Mouse (Mus musculus): ENCODE measurements at regions not wholly inside any gene's neighbourhood (a gene's known extent, or its start where the extent isn't known, plus 50 kb on each side); places are given as distances from the start of the nearest gene placed in this dataset.
A peak's percentile ranks its signal among the peaks of the same experiment; 100 is the strongest.

DNA sequence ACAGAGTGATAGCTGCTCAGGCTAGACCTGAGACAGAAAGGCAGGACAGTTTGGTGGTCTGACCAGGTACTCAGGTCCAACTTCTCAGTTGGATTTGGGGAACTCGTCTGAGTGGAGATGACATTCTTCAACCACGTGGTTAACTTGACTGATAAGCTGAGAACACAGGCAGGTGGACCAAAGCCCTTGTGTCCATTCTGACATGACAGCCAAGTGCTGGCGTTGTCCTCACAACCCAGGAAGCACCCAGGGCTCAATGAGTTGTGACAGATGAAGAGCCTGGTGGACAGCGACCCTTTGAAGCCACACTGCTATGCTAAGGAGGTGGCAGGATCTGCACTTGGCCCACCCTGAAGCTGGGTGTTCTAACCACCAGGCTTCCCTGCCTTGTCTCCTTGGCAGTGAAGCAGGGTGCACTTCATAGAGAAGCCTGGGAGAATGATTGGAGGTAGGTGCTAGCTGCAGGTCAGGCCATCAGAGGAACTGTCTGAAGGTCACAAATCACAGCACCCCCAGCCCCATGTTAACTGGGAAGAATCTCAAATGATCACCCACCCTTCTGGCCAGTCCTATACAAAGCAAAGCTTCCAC is 87.6 kb downstream of the 1700001O22Rik start:
- Histone ChIP-seq H3K9me3 (no peaks in the 10 kb centered on the region), H3K27ac (replicated peaks) (peak overlapping the region; percentile 99), H3K36me3 (replicated peaks) (no peaks in the 10 kb centered on the region), H3K4me3 (peak overlapping the region; percentile 55), H3K4me1 (peaks cover 94% of the 10 kb centered on the region), H3K27me3 (replicated peaks; ENCODE audit: low read depth, poor library complexity, severe bottlenecking) (no peaks in the 10 kb centered on the region)
- no peak for DNase-seq (ENCODE audit: low spot score)
- 67% methylated on average over 4 of the region's 4 CpGs for WGBS

DNA sequence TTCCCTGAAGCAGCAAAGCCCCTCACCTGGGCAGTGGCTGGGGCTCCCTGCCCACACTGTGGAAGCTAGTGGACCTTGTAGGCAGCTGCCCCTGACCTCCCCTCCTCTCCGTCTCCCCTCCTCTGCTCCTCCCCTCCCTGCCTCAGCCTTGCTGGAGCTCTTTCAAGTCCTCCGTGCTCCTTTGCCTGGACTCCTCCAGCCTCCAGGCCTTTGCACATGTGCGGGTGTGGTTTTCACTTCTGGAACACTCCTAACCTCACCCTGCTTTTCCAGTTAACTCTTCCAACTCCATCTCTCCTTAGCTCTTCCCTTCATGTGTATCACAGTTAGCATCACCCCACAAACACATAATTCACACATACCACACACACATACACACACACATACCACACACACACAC is 89.9 kb downstream of the 1700001O22Rik start:
- peak overlapping the region; percentile 99 for H3K27ac ChIP-seq (replicated peaks)

DNA sequence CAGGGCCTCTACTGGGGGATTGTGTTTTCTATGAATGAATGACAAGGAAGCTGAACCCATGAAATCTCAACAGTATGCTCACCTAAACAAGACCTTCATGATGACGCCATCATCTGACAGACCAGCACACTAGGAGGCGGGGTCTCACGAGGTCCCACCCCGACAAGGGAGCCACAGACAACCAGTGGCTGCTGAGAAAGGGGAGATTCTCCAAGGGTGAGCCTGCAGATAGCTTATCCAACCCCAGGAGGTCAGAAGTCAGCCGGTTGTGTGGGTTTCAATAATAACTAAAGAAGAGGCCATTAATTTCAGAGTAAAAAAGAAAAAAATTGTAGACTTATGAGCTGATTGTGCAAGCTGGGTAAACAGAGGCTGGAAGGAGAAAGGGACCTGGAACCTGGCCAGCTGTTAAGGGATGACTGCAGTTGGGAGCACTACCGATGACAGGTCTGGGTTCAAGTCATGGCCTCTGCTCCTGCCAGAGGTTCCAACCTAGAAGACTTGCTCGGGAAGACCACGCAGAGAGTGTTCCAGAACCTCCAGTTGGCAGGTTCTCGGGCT is 90.5 kb downstream of the 1700001O22Rik start:
- peak; percentile 30 for DNase-seq (ENCODE audit: low spot score)
- WGBS, result 61% methylated on average over 9 of the region's 9 CpGs
- Histone ChIP-seq H3K4me1 (peaks cover 90% of the 10 kb centered on the region), H3K4me3 (no peak overlapping the region), H3K9me3 (no peaks in the 10 kb centered on the region), H3K36me3 (replicated peaks) (no peaks in the 10 kb centered on the region), H3K27ac (replicated peaks) (peak overlapping the region; percentile 99), H3K27me3 (replicated peaks; ENCODE audit: low read depth, poor library complexity, severe bottlenecking) (no peaks in the 10 kb centered on the region)

More for the DNA sequence above, 89.9 kb downstream of the 1700001O22Rik start:
- no peaks in the 10 kb centered on the region for H3K27me3 ChIP-seq (replicated peaks; ENCODE audit: low read depth, poor library complexity, severe bottlenecking)
- DNase-seq (ENCODE audit: low spot score), result peak; percentile 44
- H3K4me3 ChIP-seq, result no peak overlapping the region
- peaks cover 90% of the 10 kb centered on the region for H3K4me1 ChIP-seq
- H3K9me3 ChIP-seq, result no peaks in the 10 kb centered on the region
- 14% methylated on average over 3 of the region's 3 CpGs for WGBS
- no peaks in the 10 kb centered on the region for H3K36me3 ChIP-seq (replicated peaks)

DNA sequence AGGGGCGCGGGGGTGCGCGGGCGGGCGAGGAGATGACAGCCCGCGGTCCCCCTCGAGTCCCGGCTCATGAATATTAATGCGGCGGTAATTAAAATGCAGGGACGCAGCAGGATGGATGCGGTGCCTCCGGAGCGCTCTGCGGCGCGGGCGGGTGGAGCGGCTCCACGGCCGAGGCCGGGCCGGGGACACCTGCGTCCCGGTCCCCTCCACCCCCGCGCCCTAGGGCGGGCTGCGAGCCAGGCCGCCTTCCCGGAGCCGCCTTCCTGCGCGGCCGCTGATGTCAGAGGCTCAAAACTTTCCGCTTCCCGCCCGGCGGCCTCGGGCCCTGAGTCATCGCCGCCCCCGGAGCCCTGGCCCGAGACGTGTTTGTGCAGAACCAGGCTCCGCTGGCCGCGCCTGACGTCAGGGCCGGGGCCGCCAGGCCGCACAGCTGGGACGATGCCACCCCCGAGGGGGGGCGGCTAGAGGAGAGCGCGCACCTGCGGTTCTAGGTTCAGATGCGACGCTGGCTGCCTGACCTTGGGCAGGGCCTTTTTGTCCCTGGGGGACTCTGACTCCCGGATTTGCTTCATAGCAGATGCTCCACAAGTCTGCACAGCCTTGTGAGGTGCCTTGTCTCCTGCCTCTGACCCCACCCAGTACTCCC is 91.5 kb downstream of the 1700001O22Rik start:
- Histone ChIP-seq H3K27me3 (replicated peaks; ENCODE audit: low read depth, poor library complexity, severe bottlenecking) (no peaks in the 10 kb centered on the region), H3K36me3 (replicated peaks) (no peaks in the 10 kb centered on the region), H3K4me3 (peak overlapping the region; percentile 69), H3K27ac (replicated peaks) (peak overlapping the region; percentile 99), H3K9me3 (no peaks in the 10 kb centered on the region), H3K4me1 (peaks cover 90% of the 10 kb centered on the region)
- WGBS, result 2% methylated on average over 63 of the region's 63 CpGs
- peak; percentile 78 for DNase-seq (ENCODE audit: low spot score)

DNA sequence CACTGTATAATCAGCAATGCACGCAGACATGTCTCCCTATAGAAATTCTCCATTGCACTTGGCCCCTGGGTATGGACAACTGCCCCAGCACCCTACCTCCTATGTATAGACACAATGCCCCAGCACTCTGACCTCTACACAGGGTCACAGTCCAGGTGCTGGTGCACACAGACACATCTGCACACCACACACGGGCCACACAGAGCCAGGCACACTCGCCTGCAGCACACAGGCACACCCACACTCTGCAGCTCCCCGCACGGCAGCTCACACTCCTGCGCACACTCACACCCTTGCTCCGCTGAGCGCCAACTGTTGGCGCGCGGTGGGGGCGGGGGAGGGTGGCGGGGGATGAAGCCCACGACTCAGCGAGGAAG is 92.0 kb downstream of the 1700001O22Rik start:
- Histone ChIP-seq H3K4me1 (peaks cover 90% of the 10 kb centered on the region), H3K9me3 (no peaks in the 10 kb centered on the region), H3K4me3 (peak overlapping the region; percentile 69), H3K27me3 (replicated peaks; ENCODE audit: low read depth, poor library complexity, severe bottlenecking) (no peaks in the 10 kb centered on the region), H3K27ac (replicated peaks) (peak overlapping the region; percentile 99), H3K36me3 (replicated peaks) (no peaks in the 10 kb centered on the region)
- WGBS, result 6% methylated on average over 15 of the region's 15 CpGs
- no peak for DNase-seq (ENCODE audit: low spot score)

DNA sequence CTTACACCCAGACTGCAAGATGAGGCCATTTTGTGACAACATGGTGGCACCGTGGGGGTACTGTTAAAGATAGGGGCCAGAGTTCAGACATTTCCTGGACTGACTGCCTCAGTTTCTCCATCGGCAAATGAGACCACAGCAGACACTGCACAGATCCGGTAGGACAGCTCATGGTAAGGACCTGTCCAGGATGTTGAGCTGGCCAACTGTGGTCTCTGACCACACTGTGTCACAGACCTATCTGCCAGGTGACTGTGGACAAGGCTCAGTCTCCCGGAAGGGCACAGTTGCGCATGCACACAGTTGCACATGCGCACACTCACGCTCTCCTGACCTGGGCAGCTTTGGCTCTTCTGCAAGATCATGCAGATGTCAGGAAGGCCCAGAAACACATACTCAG is 92.6 kb downstream of the 1700001O22Rik start:
- Histone ChIP-seq H3K36me3 (replicated peaks) (no peaks in the 10 kb centered on the region), H3K9me3 (no peaks in the 10 kb centered on the region), H3K27me3 (replicated peaks; ENCODE audit: low read depth, poor library complexity, severe bottlenecking) (no peaks in the 10 kb centered on the region), H3K4me1 (peaks cover 90% of the 10 kb centered on the region), H3K4me3 (no peak overlapping the region), H3K27ac (replicated peaks) (peak overlapping the region; percentile 99)
- 93% methylated on average over 7 of the region's 7 CpGs for WGBS
- DNase-seq (ENCODE audit: low spot score), result no peak

DNA sequence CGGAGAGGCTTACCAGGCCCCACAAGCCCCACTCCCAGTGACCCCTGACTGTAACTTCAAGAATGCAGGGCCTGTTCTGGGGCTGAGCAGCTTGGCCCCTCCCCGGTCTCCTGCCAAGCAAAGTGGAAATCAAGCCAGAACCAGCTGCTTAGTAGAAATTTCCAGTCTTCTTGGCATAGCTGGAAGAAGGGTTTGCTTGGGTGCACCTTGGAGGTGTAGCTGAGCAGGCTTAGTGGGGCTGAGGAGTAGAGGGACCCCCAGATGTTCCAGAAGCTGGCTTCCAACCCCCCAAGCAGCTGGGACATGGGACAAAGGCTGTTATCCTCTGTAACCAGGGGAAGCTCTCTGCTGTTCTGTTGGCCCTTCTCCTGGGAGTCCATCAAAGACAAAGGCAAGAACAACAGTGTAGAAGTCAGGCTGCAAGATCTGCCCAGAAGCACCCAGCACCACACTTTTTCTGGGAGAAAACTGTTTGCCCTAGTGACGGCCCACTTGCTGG is 94.0 kb downstream of the 1700001O22Rik start:
- peak overlapping the region; percentile 100 for H3K27ac ChIP-seq (replicated peaks)
- H3K27me3 ChIP-seq (replicated peaks; ENCODE audit: low read depth, poor library complexity, severe bottlenecking), result no peaks in the 10 kb centered on the region
- WGBS, result 52% methylated on average over 3 of the region's 3 CpGs
- peak; percentile 47 for DNase-seq (ENCODE audit: low spot score)
- peaks cover 82% of the 10 kb centered on the region for H3K4me1 ChIP-seq
- peaks cover 3% of the 10 kb centered on the region; the same call in 1 of the 2 replicates for H3K9me3 ChIP-seq
- H3K36me3 ChIP-seq (replicated peaks), result 0 out of 2 replicates have a peak, but pooled peaks cover under 1% of the 10 kb centered on the region
- 0 out of 2 replicates have a peak overlapping the region, but pooled peaks have one; percentile 8 for H3K4me3 ChIP-seq

DNA sequence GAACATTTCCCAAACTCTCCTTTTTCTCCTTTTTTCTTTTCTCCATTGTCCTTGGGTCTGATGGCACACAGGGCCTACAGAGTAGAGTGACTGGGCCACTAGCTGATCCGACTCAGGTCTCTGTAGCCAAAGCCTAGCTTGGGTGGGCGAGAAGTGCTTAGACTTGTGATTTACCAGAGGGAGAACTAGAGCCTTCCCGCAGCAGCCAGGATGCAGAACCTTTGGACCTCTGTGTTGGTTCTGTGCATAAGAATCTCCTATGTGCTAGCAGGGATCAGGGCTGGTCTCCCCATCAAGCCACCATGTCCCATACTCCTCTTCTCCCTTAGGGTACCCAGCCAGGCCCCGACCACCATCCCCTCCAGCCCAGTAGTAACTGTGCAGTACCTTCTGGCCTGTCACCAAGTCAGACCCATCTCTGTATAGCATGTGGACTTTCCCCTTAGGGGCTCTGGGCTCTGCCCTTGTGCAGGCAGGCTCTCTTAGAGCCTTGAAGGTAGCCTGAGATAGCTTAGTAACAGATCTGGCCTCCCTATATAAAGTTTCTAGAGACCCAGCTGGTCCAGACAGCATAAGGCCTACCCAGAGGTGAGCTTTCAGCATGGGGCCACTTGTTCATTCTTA is 94.6 kb downstream of the 1700001O22Rik start:
- H3K4me3 ChIP-seq, result peak overlapping the region; percentile 59; the same call in 1 of the 2 replicates
- peak overlapping the region; percentile 100 for H3K27ac ChIP-seq (replicated peaks)
- WGBS, result 54% methylated on average over 4 of the region's 4 CpGs
- H3K9me3 ChIP-seq, result peaks cover 7% of the 10 kb centered on the region; the same call in 1 of the 2 replicates
- peaks cover 79% of the 10 kb centered on the region for H3K4me1 ChIP-seq
- no peaks in the 10 kb centered on the region for H3K27me3 ChIP-seq (replicated peaks; ENCODE audit: low read depth, poor library complexity, severe bottlenecking)
- DNase-seq (ENCODE audit: low spot score), result no peak
- 0 out of 2 replicates have a peak, but pooled peaks cover 4% of the 10 kb centered on the region for H3K36me3 ChIP-seq (replicated peaks)

DNA sequence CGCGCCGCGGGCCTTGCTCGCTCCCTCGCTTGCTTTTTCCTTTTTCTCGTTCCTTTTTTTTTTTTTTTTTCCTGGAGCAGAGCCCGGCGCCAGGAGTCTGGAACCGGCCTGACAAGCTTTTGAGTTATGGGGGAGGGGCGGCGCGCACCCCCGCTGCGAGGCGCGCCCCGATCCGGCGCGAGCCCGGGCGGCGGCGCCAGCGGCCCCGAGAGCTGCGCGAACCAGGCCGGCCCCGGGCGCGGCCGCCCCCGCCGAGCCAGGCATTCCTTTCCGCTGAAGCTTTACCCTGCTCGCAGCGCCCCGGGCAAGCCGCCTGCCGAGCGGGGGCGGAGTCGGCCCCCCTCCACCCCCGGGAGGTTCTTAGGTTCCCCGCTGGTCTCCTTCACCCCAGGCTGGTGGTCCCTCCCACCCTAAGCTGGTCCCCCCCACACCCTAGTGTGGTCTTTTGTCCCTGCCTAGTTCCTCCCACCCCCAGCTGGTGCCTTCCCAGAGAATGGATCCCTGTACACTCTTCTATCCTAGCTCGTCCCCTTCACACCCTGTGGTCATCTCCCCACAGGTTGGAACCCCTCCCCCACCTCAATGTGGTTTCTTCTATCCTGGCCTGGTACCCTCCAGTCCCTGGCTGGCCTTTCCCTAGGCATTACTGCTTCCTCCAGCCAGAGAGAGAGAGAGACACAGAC is 95.3 kb downstream of the 1700001O22Rik start:
- peak; percentile 87 for DNase-seq (ENCODE audit: low spot score)
- H3K36me3 ChIP-seq (replicated peaks), result 0 out of 2 replicates have a peak, but pooled peaks cover 4% of the 10 kb centered on the region
- peak overlapping the region; percentile 59 for H3K4me3 ChIP-seq
- H3K27me3 ChIP-seq (replicated peaks; ENCODE audit: low read depth, poor library complexity, severe bottlenecking), result no peaks in the 10 kb centered on the region
- peaks cover 72% of the 10 kb centered on the region for H3K4me1 ChIP-seq
- H3K27ac ChIP-seq (replicated peaks), result peak overlapping the region; percentile 100
- WGBS, result under 1% methylated on average over 47 of the region's 48 CpGs
- H3K9me3 ChIP-seq, result peaks cover 7% of the 10 kb centered on the region; the same call in 1 of the 2 replicates

DNA sequence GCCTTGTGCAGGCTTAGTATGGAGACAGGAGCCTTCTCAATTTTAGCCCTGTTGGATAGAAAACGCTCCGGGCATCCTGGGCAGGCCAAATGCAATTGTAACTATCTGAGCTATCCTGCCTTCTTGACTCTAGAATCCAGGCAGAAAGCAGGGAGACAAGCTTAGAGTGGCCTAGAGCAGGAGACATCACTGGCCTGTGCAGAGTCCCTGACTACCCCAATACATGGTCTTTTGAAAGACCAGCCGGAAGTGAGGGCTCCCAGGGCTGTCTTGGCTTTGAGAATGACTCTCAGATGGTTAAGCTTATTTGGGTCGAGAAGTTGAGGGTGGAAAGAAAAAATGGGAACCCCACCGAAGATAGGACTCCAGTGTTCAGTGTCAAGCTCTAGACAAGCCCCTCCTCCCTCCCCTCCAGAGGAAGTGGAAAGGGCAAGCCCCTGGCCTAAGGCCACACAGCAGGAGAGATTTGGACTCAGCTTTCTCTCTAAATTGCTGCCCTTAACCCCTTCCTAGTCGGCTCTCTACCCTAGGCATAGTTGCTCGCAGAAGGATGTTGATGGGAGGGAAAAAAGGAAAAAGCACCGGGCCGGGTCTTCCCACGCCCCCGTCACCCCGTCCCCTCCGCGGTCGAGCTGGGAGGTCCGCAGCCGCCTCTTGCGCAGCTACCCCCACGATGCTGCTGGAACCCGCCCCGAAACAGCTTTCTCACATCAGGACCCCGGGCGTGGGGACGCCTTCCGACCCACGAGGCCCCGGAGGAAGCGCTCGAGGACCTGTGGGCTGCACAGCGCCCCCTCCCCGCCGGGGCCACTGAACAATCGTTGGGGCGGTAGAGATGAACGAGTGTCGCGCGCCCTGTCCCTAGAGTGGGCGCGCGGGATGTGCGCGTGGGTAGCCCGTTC is 96.1 kb downstream of the 1700001O22Rik start:
- H3K4me3 ChIP-seq, result peak overlapping the region; percentile 59
- peak overlapping the region; percentile 100 for H3K27ac ChIP-seq (replicated peaks)
- DNase-seq (ENCODE audit: low spot score), result peak; percentile 82
- H3K36me3 ChIP-seq (replicated peaks), result 0 out of 2 replicates have a peak, but pooled peaks cover 4% of the 10 kb centered on the region
- H3K4me1 ChIP-seq, result peaks cover 70% of the 10 kb centered on the region
- no peaks in the 10 kb centered on the region for H3K27me3 ChIP-seq (replicated peaks; ENCODE audit: low read depth, poor library complexity, severe bottlenecking)
- 2% methylated on average over 44 of the region's 44 CpGs for WGBS
- peaks cover 7% of the 10 kb centered on the region; the same call in 1 of the 2 replicates for H3K9me3 ChIP-seq

DNA sequence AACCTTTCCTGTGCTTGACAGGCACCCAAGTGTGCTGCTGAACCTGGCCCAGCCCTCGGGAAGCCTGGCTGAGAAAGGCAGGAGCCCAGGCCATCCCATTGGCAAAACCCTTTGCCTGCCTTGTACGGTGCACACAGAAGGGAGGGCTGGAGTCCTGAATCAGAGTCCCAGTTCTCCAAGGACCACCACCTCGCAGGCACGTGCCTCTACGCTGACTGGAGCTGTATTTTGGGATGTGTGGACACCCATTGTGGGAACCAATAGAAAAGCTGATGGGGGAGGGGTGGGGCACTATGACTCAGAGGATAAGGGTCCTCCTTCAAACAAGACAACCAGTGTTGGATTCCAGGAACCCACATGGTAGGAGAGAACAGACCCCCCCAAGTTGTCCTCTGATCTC is 97.4 kb downstream of the 1700001O22Rik start:
- no peak for DNase-seq (ENCODE audit: low spot score)
- Histone ChIP-seq H3K36me3 (replicated peaks) (0 out of 2 replicates have a peak, but pooled peaks cover 4% of the 10 kb centered on the region), H3K27ac (replicated peaks) (peak overlapping the region; percentile 100), H3K4me1 (peaks cover 66% of the 10 kb centered on the region), H3K27me3 (replicated peaks; ENCODE audit: low read depth, poor library complexity, severe bottlenecking) (no peaks in the 10 kb centered on the region), H3K4me3 (no peak overlapping the region), H3K9me3 (peaks cover 7% of the 10 kb centered on the region; the same call in 1 of the 2 replicates)
- WGBS, result 67% methylated on average over 5 of the region's 5 CpGs
